Mouse (Mus musculus) left cerebral cortex, adult 18-20 months (tissue): Measurements from ENCODE around the gene Klf14. TPM values are rescaled to one million over a fixed set of nuclear protein-coding genes. Genes with fewer than 3 reads are reported as not detected.

Experiments
- DNase-seq, 2 experiments: peaks; one replicate each; pipeline ENCODE4 v3.0.0; 2021 to 2022; ENCODE audit warnings: low spot score in 2 of 2, mixed read lengths in 1 of 2
- long read RNA-seq, 2 experiments: library from polyadenylated mRNA; stranded (forward); transcript quantifications; one replicate each; pipeline ENCODE4 v2.0.0; 2021
- total RNA-seq, 2 experiments: library from RNA; stranded (reverse); gene quantifications; 2 replicates each; pipeline ENCODE4 v1.2.3; 2021

Gene Klf14
- under 1 TPM; 0.56 to 0.77 TPM for total RNA-seq
- long read RNA-seq, experiment 1, partial matches to known transcripts: 0 of 1 reads
- long read RNA-seq, experiment 1, other reads (novel, unspliced or antisense): 0 of 1 reads
- long read RNA-seq, experiment 2: 0 reads

DNA sequence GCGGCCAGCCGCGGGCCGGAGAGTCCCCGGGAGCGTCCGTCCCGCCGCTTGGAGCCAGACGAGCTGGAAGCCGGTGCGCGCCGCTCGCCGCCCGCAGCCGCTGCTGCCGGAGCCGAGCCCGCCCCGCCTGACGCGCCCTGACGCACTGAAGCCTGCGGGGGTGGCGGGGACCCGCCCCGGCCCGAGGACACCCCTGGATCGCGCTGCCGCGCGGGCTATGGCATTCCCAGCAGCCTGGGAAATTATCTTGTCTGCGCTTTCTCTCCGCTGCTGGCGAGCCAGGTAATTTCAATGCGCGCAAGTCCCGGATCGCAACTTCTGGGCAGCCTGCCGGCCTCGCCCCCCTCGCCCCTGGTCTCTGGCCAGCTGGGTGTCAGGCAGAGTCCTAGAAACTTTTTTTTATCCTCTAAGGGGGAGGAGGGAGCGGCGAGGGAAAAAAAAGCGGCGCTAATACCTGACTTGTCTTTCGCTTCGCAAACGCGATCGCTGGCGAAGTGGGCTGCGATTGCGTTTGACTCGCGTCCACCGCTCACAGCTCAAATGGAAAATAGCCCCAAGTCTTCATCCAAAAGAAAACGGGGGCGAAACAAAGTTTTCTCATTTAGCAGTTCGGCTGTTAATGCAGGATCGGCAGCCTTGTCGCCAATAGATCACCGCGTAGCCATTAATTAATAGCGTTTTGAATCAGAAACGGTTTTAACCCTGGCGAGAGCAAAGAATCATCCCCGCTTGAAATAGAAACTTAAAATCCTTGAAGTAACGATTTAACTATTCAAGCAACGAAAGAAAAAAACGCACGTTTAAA is at the start of gene Klf14:
Gene Klf14 (minus strand): TSS at position 343 of the 805 bp plus-strand sequence.
- DNase-seq: no peak

GRCm38 (mm10) chr6:31006111-31006600 is 47.3 kb upstream of the Klf14 start:
- DNase-seq: no peak

GRCm38 (mm10) chr6:30986393-30986792 is 27.5 kb upstream of the Klf14 start:
- DNase-seq: no peak

- no peak for DNase-seq
Observed at GRCm38 (mm10) chr6:30983021-30983420, 24.1 kb upstream of the Klf14 start.

DNA sequence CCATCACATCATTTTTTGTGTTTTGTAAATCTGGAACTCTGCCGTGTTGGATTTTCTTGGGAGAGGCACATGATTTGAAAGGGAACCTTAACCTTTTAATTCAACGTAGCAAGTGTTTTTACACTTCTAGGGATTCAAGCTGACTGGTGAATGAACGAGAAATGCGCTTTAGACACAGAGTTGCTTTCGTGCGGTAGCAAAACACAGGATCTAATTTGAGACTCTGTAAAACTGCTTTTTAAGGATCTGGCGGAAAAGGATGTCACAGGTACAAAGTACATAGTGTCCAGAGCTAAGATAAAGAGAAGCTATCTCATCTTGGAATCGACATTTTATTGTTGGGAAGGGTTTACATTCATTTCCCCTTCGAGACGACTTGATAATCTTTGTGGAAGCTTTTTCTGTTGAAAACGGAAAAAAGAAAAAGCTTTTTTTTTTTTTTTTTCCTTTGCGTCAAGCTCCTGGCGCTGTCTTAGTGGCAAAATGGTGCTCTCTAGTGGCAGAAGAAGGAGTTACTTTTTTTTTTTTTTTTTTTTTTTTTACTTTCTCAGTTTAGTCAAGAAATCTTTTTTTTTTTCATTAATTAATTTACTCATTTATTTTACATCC is 23.6 kb upstream of the Klf14 start:
- DNase-seq: no peak

- peak in 1 of 2 experiments; percentile 19 for DNase-seq
Observed at GRCm38 (mm10) chr6:30981351-30981750, 22.5 kb upstream of the Klf14 start.

DNA sequence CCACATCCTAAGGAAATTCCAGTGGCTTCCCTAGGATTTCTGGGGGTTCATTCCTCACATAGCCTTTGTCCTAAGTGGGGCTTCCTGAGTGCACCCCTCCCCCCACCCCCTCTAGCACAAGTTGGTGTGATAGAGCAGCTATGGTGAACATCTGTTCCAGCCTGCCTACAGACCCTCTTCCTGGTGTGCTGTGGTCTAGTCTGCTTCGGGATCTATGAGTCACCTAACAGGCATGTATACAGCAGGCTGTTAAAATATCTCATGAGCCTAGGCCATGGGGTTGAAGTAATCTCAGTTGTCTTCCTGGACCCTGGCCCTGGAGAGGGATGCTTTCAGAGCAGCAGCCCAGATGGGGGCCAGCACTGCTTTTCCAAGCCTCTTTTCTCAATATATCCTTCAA is 19.7 kb upstream of the Klf14 start:
- DNase-seq: no peak

- DNase-seq: no peak
Observed at GRCm38 (mm10) chr6:30972121-30972520, 13.2 kb upstream of the Klf14 start.

DNA sequence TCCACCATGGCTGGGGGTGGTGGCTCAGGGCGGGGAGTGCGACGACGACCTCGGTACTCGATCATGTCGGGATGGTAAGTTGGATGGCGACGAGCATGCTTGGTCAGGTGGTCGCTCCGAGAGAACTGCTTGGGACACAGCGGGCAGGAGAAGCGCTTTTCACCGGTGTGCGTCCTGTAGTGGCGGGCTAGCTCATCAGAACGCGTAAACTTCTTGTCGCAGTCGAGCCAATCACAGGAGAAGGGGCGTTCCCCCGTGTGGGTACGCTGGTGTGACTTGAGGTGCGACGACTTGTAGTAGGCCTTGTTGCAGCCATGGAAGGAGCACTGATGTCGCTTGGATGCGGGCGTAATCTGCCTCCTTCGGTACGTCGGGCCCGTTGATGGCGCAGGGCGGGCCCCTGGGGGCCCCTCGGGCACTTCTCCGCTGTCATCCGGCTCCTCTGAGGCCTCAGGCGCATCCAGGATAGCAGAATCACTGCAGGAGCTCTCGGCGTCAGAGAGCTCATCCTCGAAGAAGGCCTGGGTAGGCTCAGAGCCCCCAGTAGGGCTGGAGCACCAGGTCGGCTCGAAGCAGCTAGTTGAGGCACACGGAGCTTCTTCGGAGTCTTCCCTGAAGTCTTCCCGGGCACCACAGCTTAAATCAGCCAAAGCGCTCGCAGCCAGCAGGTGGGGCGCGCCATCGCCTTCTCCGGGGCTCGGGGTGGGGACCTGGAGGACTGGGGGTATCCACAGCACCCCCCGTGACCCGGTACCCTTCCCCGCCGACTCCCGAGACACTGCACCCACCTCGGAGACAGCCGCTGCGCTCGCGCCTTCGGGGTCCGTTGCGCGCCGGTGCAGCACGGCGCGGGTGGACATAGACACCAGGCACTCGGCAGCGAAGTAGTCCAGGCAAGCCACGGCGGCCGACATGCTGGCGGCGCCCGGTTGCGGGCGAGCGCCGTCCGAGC is 818 bp downstream of the Klf14 start:
- peak in 1 of 2 experiments; percentile 52 for DNase-seq

DNA sequence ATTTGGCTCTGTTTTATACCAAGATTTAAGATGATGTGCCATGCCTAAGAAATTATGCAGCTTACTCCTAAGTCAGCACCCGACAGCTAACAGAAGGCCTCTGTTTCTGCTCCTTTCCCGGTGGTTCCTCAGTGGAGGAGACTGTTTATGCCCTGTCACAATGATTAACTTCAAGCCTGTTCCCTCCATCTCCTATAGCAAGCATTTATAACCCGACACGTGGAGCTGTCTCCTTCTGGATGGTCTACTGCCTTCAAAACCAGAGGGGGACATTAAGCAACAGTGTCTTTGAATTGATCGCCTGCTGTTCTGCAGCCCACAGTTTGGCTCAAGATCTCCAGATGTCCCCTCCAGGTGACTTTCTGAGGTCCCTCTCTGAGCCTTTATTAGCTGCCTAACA is 19.6 kb downstream of the Klf14 start:
- DNase-seq: no peak

DNA sequence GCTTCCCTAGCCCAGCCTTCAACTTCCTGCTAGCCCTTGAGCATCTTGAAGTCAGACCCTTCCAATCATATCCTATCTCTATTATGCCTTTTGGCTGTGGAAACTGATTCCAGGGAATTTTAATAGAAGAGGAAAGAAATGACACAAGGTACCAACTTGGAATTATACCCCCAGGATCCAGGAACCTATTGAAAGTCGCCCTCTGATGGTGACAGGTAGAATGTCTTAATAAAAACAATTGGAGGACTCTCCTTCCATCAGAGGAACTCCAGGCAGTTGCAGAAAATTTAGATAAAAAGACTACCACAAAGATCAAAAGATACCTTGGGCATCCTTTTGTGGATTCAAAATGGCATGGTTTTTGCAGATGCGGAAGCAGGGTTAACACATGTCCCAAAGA is 36.1 kb downstream of the Klf14 start:
- no peak for DNase-seq

GRCm38 (mm10) chr6:30921826-30922225 is 37.1 kb downstream of the Klf14 start:
- no peak for DNase-seq

GRCm38 (mm10) chr6:30920834-30921675 is 37.8 kb downstream of the Klf14 start:
- peak; percentile 31 to 40 for DNase-seq

- no peak for DNase-seq
Observed at GRCm38 (mm10) chr6:30915473-30915872, 43.4 kb downstream of the Klf14 start, which contains the start of gene Tsga13. TSS of gene Tsga13 (minus strand) at chr6:30915573.

DNA sequence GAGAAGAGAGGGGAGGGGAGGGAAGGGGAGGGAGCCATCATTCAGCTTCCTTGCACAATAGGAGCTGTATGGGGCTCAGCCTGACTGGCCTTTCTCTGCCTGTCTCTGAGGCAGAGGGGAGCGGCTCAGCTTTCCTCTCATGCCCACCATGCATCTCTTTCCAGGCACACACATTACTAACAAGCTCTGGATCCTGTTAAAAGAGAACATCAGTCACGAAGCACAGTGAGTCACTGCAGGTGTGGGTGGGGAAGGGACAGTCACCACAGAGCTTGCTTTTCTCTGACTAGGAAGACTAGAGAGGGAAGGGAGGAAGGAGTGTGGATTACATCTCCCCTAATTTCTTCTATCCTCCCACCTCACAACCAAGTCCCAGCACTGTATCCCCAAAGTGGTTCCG is 50.9 kb downstream of the Klf14 start:
- DNase-seq: peak; percentile 75 to 82

Other genes with a start within 250 kb of the Klf14 start
- gene Mest, start 235.5 kb downstream of the Klf14 start, total RNA-seq: 100 to 1,000 TPM in 1 of 2 experiments, 10 to 100 TPM in 1; 94.5 to 106 TPM
- 10 to 100 TPM; 73.9 to 81.6 TPM for gene Copg2, start 62.3 kb downstream of the Klf14 start, total RNA-seq
- not detected for gene Tsga13, start 43.5 kb downstream of the Klf14 start, total RNA-seq